Mouse (Mus musculus): ENCODE measurements at regions not wholly inside any gene's neighbourhood (a gene's known extent, or its start where the extent isn't known, plus 50 kb on each side); places are given as distances from the start of the nearest gene placed in this dataset.

GRCm38 (mm10) chr12:68840815-68841214 is 318.2 kb downstream of the Rps29 start:
- Histone ChIP-seq H3K4me2 (ENCODE audit: insufficient read depth, low read depth, poor library complexity, severe bottlenecking) (no peak overlapping the region), H3K9ac (ENCODE audit: insufficient read depth, low read depth) (no peak overlapping the region), H3K4me1 (ENCODE audit: control insufficient read depth in 1 of 2, insufficient read depth in 2 of 2) (peaks cover 0 to 5% of the 10 kb centered on the region in 2 experiments; a peak in 2 of 4 replicates), H3K9me3 (replicated peaks; ENCODE audit: low read length) (no peaks in the 10 kb centered on the region), H3K4me3 (replicated peaks in 1 of 3; ENCODE audit: low read depth in 2 of 3, low read length in 2 of 3, poor library complexity in 1 of 3) (no peak overlapping the region), H3K79me2 (replicated peaks; ENCODE audit: control insufficient read depth, extremely low read depth, insufficient read depth, poor library complexity, severe bottlenecking) (no peaks in the 10 kb centered on the region), H3K36me3 (replicated peaks in 1 of 2; ENCODE audit: control insufficient read depth in 1 of 2, insufficient read depth in 1 of 2, low read length in 1 of 2) (no peaks in the 10 kb centered on the region), H3K27ac (ENCODE audit: insufficient read depth, low read depth) (no peak overlapping the region), H3K27me3 (replicated peaks) (no peaks in the 10 kb centered on the region)
- no peak for DNase-seq (ENCODE audit: extremely low read depth)
- TF ChIP-seq TBP (conservative IDR thresholded peaks at IDR 0.05; ENCODE audit: low read depth, low read length) = no peak
- in situ Hi-C loops (cut with MboI; ENCODE audit: low pct_ligation_motif_present, low pct_unique_long_range_greater_than_20kb, low sequenced_read_pairs) (no loop called here), dilution Hi-C loops (cut with MboI; ENCODE audit: extremely low pct_ligation_motif_present, extremely low pct_unique_long_range_greater_than_20kb, low sequenced_read_pairs) (no loop called here)

DNA sequence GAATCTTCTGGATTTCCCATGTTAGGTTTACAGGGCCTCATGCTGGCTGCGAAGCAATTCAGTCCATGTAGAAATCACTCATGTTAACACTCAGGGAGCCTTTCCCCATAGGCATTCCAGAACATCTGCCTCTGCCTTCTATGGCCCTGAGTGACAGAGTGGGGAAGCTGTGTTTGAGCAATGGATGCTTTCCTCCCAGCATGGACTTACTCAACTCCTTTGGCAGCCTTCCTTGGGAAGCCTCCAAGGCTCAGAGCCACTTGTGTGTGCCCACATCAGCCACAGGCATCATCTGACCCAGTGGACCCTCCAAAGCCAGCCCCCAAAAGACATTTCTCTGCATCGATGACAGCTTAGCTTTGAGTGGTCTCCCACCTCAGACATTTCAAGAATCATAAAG is 318.8 kb downstream of the Rps29 start:
- Histone ChIP-seq H3K27me3 (replicated peaks) (no peaks in the 10 kb centered on the region), H3K9me3 (replicated peaks; ENCODE audit: low read length) (no peaks in the 10 kb centered on the region), H3K9ac (ENCODE audit: insufficient read depth, low read depth) (no peak overlapping the region), H3K79me2 (replicated peaks; ENCODE audit: control insufficient read depth, extremely low read depth, insufficient read depth, poor library complexity, severe bottlenecking) (no peaks in the 10 kb centered on the region), H3K4me3 (replicated peaks in 1 of 3; ENCODE audit: low read depth in 2 of 3, low read length in 2 of 3, poor library complexity in 1 of 3) (no peak overlapping the region), H3K4me1 (ENCODE audit: control insufficient read depth in 1 of 2, insufficient read depth in 2 of 2) (peaks cover 0 to 12% of the 10 kb centered on the region in 2 experiments; a peak in 2 of 4 replicates), H3K4me2 (ENCODE audit: insufficient read depth, low read depth, poor library complexity, severe bottlenecking) (no peak overlapping the region), H3K36me3 (replicated peaks in 1 of 2; ENCODE audit: control insufficient read depth in 1 of 2, insufficient read depth in 1 of 2, low read length in 1 of 2) (no peaks in the 10 kb centered on the region), H3K27ac (ENCODE audit: insufficient read depth, low read depth) (no peak overlapping the region)
- DNase-seq (ENCODE audit: extremely low read depth) = no peak
- TF ChIP-seq MAFK (IDR thresholded peaks at IDR 0.05; ENCODE audit: insufficient replicate concordance, low read length) (no peak), JUN (IDR thresholded peaks at IDR 0.05; ENCODE audit: insufficient read depth, low read depth, low read length) (no peak), ZC3H11A (IDR thresholded peaks at IDR 0.05; ENCODE audit: low read depth, low read length) (no peak), TCF12 (IDR thresholded peaks at IDR 0.05; ENCODE audit: low read depth, low read length) (no peak), USF1 (IDR thresholded peaks at IDR 0.05; ENCODE audit: low read depth, low read length) (no peak), E2F4 (IDR thresholded peaks at IDR 0.05; ENCODE audit: insufficient replicate concordance, low read depth, low read length) (no peak), IRF4 (IDR thresholded peaks at IDR 0.05; ENCODE audit: low read depth, low read length) (no peak), RCOR1 (conservative IDR thresholded peaks at IDR 0.05; ENCODE audit: low read depth, low read length) (no peak), NRF1 (IDR thresholded peaks at IDR 0.05; ENCODE audit: low read depth, low read length) (no peak), PAX5 (IDR thresholded peaks at IDR 0.05; ENCODE audit: low read length) (no peak), ZMIZ1 (IDR thresholded peaks at IDR 0.05; ENCODE audit: low read depth, low read length) (no peak)
- dilution Hi-C loops (cut with MboI; ENCODE audit: extremely low pct_ligation_motif_present, extremely low pct_unique_long_range_greater_than_20kb, low sequenced_read_pairs) (no loop called here), in situ Hi-C loops (cut with MboI; ENCODE audit: low pct_ligation_motif_present, low pct_unique_long_range_greater_than_20kb, low sequenced_read_pairs) (no loop called here)

DNA sequence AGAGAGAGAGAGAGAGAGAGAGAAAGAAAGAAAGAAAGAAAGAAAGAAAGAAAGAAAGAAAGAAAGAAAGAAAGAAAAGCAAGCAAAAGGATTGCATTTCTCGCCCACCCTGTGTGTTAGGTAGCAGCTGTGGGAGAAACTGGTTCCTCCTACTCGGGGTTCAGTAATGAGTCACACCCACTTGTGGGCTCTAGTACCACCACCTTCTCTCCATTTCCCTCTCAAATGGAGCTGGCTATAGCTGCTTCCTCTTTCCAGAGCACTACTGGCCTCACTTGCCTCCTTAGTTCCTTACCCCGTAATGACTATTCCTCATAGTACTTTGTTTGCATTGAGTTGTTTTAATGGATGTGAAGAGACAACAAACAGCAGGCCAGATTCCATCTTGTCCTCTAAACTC is 323.0 kb downstream of the Rps29 start:
- Histone ChIP-seq H3K36me3 (replicated peaks in 1 of 2; ENCODE audit: control insufficient read depth in 1 of 2, insufficient read depth in 1 of 2, low read length in 1 of 2) (no peaks in the 10 kb centered on the region), H3K4me3 (replicated peaks in 1 of 3; ENCODE audit: low read depth in 2 of 3, low read length in 2 of 3, poor library complexity in 1 of 3) (no peak overlapping the region), H3K79me2 (replicated peaks; ENCODE audit: control insufficient read depth, extremely low read depth, insufficient read depth, poor library complexity, severe bottlenecking) (no peaks in the 10 kb centered on the region), H3K9ac (ENCODE audit: insufficient read depth, low read depth) (no peak overlapping the region), H3K9me3 (replicated peaks; ENCODE audit: low read length) (no peaks in the 10 kb centered on the region), H3K27me3 (replicated peaks) (no peaks in the 10 kb centered on the region), H3K4me2 (ENCODE audit: insufficient read depth, low read depth, poor library complexity, severe bottlenecking) (no peak overlapping the region), H3K27ac (ENCODE audit: insufficient read depth, low read depth) (no peak overlapping the region), H3K4me1 (ENCODE audit: control insufficient read depth in 1 of 2, insufficient read depth in 2 of 2) (peaks cover 0 to 13% of the 10 kb centered on the region in 2 experiments; a peak in 2 of 4 replicates)
- TF ChIP-seq UBTF (IDR thresholded peaks at IDR 0.05; ENCODE audit: low read depth, low read length) (no peak), SIN3A (IDR thresholded peaks at IDR 0.05; ENCODE audit: low read length) (no peak), KAT2A (IDR thresholded peaks at IDR 0.05; ENCODE audit: insufficient replicate concordance, low read length) (no peak), USF1 (IDR thresholded peaks at IDR 0.05; ENCODE audit: low read depth, low read length) (no peak), TCF12 (IDR thresholded peaks at IDR 0.05; ENCODE audit: low read depth, low read length) (no peak), CTCF (conservative IDR thresholded peaks at IDR 0.05 in 1 of 2, IDR thresholded peaks at IDR 0.05 in 1 of 2; ENCODE audit: low read depth in 2 of 2, low read length in 2 of 2) (no peak), JUND (conservative IDR thresholded peaks at IDR 0.05; ENCODE audit: low read depth, low read length) (0 out of 2 replicates have a peak, but pooled peaks have one; percentile 15), SMC3 (IDR thresholded peaks at IDR 0.05; ENCODE audit: low read depth, low read length) (no peak)
- DNase-seq (ENCODE audit: extremely low read depth) = peak; percentile 75
- dilution Hi-C loops (cut with MboI; ENCODE audit: extremely low pct_ligation_motif_present, extremely low pct_unique_long_range_greater_than_20kb, low sequenced_read_pairs) = no loop called here
- in situ Hi-C loops (cut with MboI; ENCODE audit: low pct_ligation_motif_present, low pct_unique_long_range_greater_than_20kb, low sequenced_read_pairs) = no loop called here
